Comparison of ENCODE assay signal across 8 mouse cellular contexts in genomic region chr4:45487681-45488081, GRCm38 (mm10). TPM values are rescaled to one million over a fixed set of nuclear protein-coding genes. Genes with fewer than 3 reads are reported as not detected.
DNase-seq lines count a peak whose midpoint lies in the region; ATAC-seq and TF ChIP-seq lines count a peak whose summit lies in the region.

No protein-coding gene starts in this region.

- ATAC-seq in intestine, embryonic 16.5 days = peak; percentile 76

- peaks cover 74% of the 10 kb centered on the region for H3K4me1 ChIP-seq in intestine, embryonic 16.5 days (ENCODE audit: control insufficient read depth, insufficient read depth, low read length)

- H3K9me3 ChIP-seq in intestine, embryonic 16.5 days (ENCODE audit: control insufficient read depth, low read length) = no peaks in the 10 kb centered on the region

- intact Hi-C loops in gastrocnemius, adult 2 months (cut with DNase I) = no loop called here
- intact Hi-C loops in gastrocnemius, postnatal 36 days (cut with DNase I) = loop anchor here (2.0 kb wide), 1 partner anchor 41 kb away; no protein-coding TSS in a partner anchor

- H3K4me3 ChIP-seq in gastrocnemius, adult 2 months = no peak overlapping the region
- H3K4me3 ChIP-seq in intestine, embryonic 16.5 days (ENCODE audit: low read length) = no peak overlapping the region
- no peak overlapping the region for H3K4me3 ChIP-seq in macrophage (ENCODE audit: inconsistent target)

- no peak overlapping the region for H3K9ac ChIP-seq in intestine, embryonic 16.5 days (ENCODE audit: low read depth, low read length)

- TF ChIP-seq CTCF in gastrocnemius, adult 2 months (IDR thresholded peaks at IDR 0.05) = no peak

- peak; percentile 49 for DNase-seq in gastrocnemius, adult 2 months
- no peak for DNase-seq in gastrocnemius, postnatal 36 days
- peak; percentile 27 for DNase-seq in R1 (ENCODE audit: low read depth, low spot score)
- no peak for DNase-seq in left cerebral cortex, adult 18-20 months (ENCODE audit: low spot score in 2 of 2)
- DNase-seq in spleen, postnatal 14 days (ENCODE audit: low spot score in 2 of 2) = no peak
- DNase-seq in thymus, adult 18-20 months = no peak

- no peaks in the 10 kb centered on the region for H3K27me3 ChIP-seq in intestine, embryonic 16.5 days (replicated peaks; ENCODE audit: control insufficient read depth, insufficient read depth, low read length)

- H3K36me3 ChIP-seq in intestine, embryonic 16.5 days (ENCODE audit: control insufficient read depth, insufficient read depth, low read length) = no peaks in the 10 kb centered on the region
- no peaks in the 10 kb centered on the region for H3K36me3 ChIP-seq in macrophage (ENCODE audit: inconsistent target)

- no peak overlapping the region for H3K4me2 ChIP-seq in intestine, embryonic 16.5 days (ENCODE audit: low read depth, low read length)

- peak overlapping the region; percentile 77 for H3K27ac ChIP-seq in gastrocnemius, adult 2 months
- peak overlapping the region; percentile 71 for H3K27ac ChIP-seq in intestine, embryonic 16.5 days (ENCODE audit: low read length)
- H3K27ac ChIP-seq in macrophage = peak overlapping the region; percentile 55

- no peaks in the 10 kb centered on the region for H3K79me2 ChIP-seq in macrophage (ENCODE audit: inconsistent target)

- WGBS in intestine, embryonic 16.5 days = 24% methylated on average over 6 of the region's 6 CpGs
- 1% methylated on average over 6 of the region's 6 CpGs for WGBS in macrophage (ENCODE audit: missing documents)

RNA-seq across cellular contexts. Expression of gene Shb, which starts 44.6 kb away (rescaled TPM):
- total RNA-seq in gastrocnemius, adult 2 months (2021) = 10 to 100 TPM in 1 of 2 experiments, 1 to 10 TPM in 1; 6.5 to 10.0 TPM
- total RNA-seq in gastrocnemius, postnatal 36 days (2021) = 1 to 10 TPM; 6.3 to 6.7 TPM
- 1.5 and 2.7 TPM in 2 replicates for polyA plus RNA-seq in intestine, embryonic 16.5 days (2015; fragmentation: Nextera tagmentation; extraction: Ambion mirVana)
- 10 to 100 TPM in 1 of 26 experiments, 1 to 10 TPM in 24, under 1 TPM in 1; 0.98 to 12.4 (median 3.4) TPM for total RNA-seq in macrophage (2018; cell fraction: chromatin; rRNA removed)
- total RNA-seq in macrophage (2018; cell fraction: cytosol; rRNA removed) = 1 to 10 TPM; 1.7 to 5.0 (median 2.6) TPM
- 10 to 100 TPM in 2 of 26 experiments, 1 to 10 TPM in 24; 2.3 to 16.4 (median 4.0) TPM for total RNA-seq in macrophage (2018; cell fraction: nucleus; rRNA removed)
- polyA plus RNA-seq in macrophage (2018) = 3.0 to 3.2 TPM (median 3.0 TPM) in 3 replicates
- 10 to 100 TPM in 1 of 2 experiments, 1 to 10 TPM in 1; 8.3 to 12.9 TPM for total RNA-seq in left cerebral cortex, adult 18-20 months (2021)

Comparison
In these comparisons a context has a peak if more than half of its experiments do, and no peak if none do; other contexts are left out.
1. DNase-seq: peak in gastrocnemius, adult 2 months (single experiment) and R1 (single experiment); none in gastrocnemius, postnatal 36 days (0 of 2), left cerebral cortex, adult 18-20 months (0 of 2), spleen, postnatal 14 days (0 of 2) and thymus, adult 18-20 months (0 of 2).
2. Peak in every context shown above with its lines, with median percentiles within 50 percentile points of each other: H3K27ac ChIP-seq.